Mouse (Mus musculus): Measurements from ENCODE around the gene Gm21560.
"Not testable (repeated sequence)": the region's sequence is repeated elsewhere in the genome, so short reads cannot be mapped to it uniquely, and the experiment has no call there.

Gene Gm21560

DNA sequence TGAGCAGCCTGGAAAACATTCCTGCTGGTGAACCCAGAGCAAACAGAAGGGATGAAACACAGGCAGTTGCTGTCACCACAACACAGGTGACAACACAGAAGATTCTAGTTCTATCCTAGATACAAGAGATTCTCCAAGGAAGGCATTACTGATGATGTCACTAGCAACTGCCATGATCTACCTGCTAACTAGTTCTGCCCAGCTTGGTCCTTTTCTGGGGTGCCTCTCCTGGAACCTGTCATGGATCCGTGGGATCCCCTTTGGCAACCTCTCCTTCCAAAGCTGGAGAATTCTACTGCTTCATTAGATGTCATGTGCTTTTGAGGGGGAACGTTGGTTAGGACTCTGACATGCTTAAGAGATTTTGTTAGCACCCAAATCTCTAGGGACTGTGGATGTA is at the start of gene Gm21560:
Gene Gm21560, minus strand, starts transcription at position 101 of the 400 bp plus-strand sequence.
- DNase-seq (ENCODE audit: low spot score), result not testable (repeated sequence)

DNA sequence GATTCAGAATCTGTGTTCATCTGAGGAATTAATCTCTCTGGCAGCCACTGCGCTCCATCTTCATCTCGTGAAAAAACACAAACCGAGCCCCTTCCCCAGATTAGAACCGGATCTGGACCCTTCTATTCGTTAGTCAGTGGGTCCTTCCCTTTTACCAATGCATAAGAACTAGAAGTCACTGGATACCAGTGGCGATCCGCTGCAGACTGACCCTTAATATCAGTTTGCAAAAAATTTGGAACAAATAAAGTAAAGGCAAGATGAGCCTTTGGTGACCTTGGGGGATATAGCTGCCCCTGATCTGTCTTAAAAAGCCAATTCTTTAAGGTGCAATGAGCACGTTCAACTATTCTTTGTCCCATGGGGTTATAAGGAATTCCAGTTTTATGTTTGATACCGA is 55.6 kb downstream of the Gm21560 start:
- DNase-seq (ENCODE audit: low spot score), result not testable (repeated sequence)

DNA sequence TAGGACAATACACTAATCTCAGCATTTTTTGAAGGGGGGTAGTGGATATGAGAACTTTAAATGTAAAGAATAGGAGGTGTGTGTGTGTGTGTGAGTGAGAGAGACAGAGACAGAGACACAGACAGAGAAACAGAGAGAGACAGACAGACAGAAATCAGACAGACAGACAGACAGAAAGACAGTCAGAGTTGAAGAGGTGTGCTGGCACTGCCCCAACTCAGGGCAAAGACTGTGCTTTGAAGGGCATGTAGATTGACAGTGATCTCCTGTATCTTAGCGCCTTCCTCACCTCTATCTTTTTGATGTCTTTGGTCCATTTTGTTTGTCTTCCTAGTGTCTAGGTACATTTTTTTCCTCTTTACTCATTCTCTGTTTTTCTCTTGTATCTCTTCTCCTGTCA is 58.0 kb downstream of the Gm21560 start:
- not testable (repeated sequence) for DNase-seq (ENCODE audit: low spot score)
